Mouse (Mus musculus) embryonic facial prominence, embryonic 14.5 days (tissue): ENCODE measurements around the gene Ltc4s. TPM values are rescaled to one million over a fixed set of nuclear protein-coding genes. Genes with fewer than 3 reads are reported as not detected.
A peak's percentile ranks its signal among the peaks of the same experiment; 100 is the strongest.

ENCODE experiments used
- ATAC-seq: fragments of 200-750 bp; cut with Nextera tagmentation; 2 replicates; pipeline ENCODE4 v1.8.0; 2017; ENCODE audit warnings: low read depth, moderate number of reproducible peaks, moderate TSS enrichment
- DNase-seq: peaks from one replicate; pipeline ENCODE4 v3.0.0-alpha.2; 2015; ENCODE audit warnings: low spot score
- H3K27ac ChIP-seq: fragments of 300-500 bp; sonication (generic); replicated peaks from 2 replicates; pipeline ENCODE4 v1.5.1; 2014; ENCODE audit warnings: low read depth, mild to moderate bottlenecking, low read length, moderate library complexity
- H3K27me3 ChIP-seq: fragments of 300-500 bp; sonication (generic); replicated peaks from 2 replicates; pipeline ENCODE4 v1.6.1; 2014; ENCODE audit warnings: low read length; ENCODE audit not compliant: control insufficient read depth, insufficient read depth
- H3K36me3 ChIP-seq: fragments of 300-500 bp; sonication (generic); 2 replicates; pipeline ENCODE4 v1.6.1; 2014; ENCODE audit warnings: low read length, mixed read lengths; ENCODE audit not compliant: control insufficient read depth, insufficient read depth
- H3K4me1 ChIP-seq: fragments of 300-500 bp; sonication (generic); 2 replicates; pipeline ENCODE4 v1.6.1; 2014; ENCODE audit warnings: antibody characterized with exemption, low read length; ENCODE audit not compliant: control insufficient read depth, insufficient read depth
- H3K4me2 ChIP-seq: fragments of 300-500 bp; sonication (generic); 2 replicates; pipeline ENCODE4 v1.6.1; 2014; ENCODE audit warnings: low read depth, mild to moderate bottlenecking, low read length, moderate library complexity, mixed read lengths
- H3K4me3 ChIP-seq: fragments of 300-500 bp; sonication (generic); 2 replicates; pipeline ENCODE4 v1.5.1; 2014; ENCODE audit warnings: low read depth, mild to moderate bottlenecking, low read length
- H3K9ac ChIP-seq: fragments of 300-500 bp; sonication (generic); 2 replicates; pipeline ENCODE4 v1.6.1; 2014; ENCODE audit warnings: low read depth, mild to moderate bottlenecking, low read length, moderate library complexity, mixed read lengths
- H3K9me3 ChIP-seq: fragments of 300-500 bp; sonication (generic); 2 replicates; pipeline ENCODE4 v1.6.1; 2016; ENCODE audit warnings: low read length; ENCODE audit not compliant: control insufficient read depth
- WGBS: fragments of 180-500 bp; shearing (Covaris S2); extraction: QIAGEN DNeasy Blood & Tissue Kit; methylation state at CpG from one replicate; pipeline ENCODE4 v1.1.7; 2014; 5-methylcytosine and 5-hydroxymethylcytosine counted together
- polyA plus RNA-seq: library from polyadenylated mRNA; unstranded; fragments of >200 nt; fragmentation: Nextera tagmentation; extraction: Ambion mirVana; gene quantifications from 2 replicates; pipeline ENCODE4 v1.2.1, GENCODE M21; 2014

Ltc4s gene
- polyA plus RNA-seq, 1 experiment from 2014 or later, result 5.2 TPM

- H3K4me1 ChIP-seq, result peaks cover 7% of the 10 kb centered on the region
- H3K27me3 ChIP-seq, result peaks cover 21% of the 10 kb centered on the region
- WGBS, result 81% methylated on average over 7 of the region's 7 CpGs
- no peak overlapping the region for H3K27ac ChIP-seq
- no peaks in the 10 kb centered on the region for H3K36me3 ChIP-seq
- H3K9ac ChIP-seq, result no peak overlapping the region
- no peak for DNase-seq
- ATAC-seq, result no peak
- no peaks in the 10 kb centered on the region for H3K9me3 ChIP-seq
- no peak overlapping the region for H3K4me3 ChIP-seq
- no peak overlapping the region for H3K4me2 ChIP-seq
Observed at GRCm38 (mm10) chr11:50240235-50240911, 2.0 kb upstream of the Ltc4s start.

GRCm38 (mm10) chr11:50238821-50239791 lies 690 bp upstream of the Ltc4s start:
- Histone ChIP-seq H3K27me3 (peaks cover 21% of the 10 kb centered on the region), H3K9ac (no peak overlapping the region), H3K27ac (no peak overlapping the region), H3K4me3 (no peak overlapping the region), H3K36me3 (peaks cover 10% of the 10 kb centered on the region), H3K4me1 (peaks cover 7% of the 10 kb centered on the region), H3K4me2 (no peak overlapping the region), H3K9me3 (no peaks in the 10 kb centered on the region)
- WGBS, result 93% methylated on average over 9 of the region's 9 CpGs
- ATAC-seq, result no peak
- DNase-seq, result no peak

GRCm38 (mm10) chr11:50236937-50237835 lies 1.2 kb downstream of the Ltc4s start:
- Histone ChIP-seq H3K4me2 (peak overlapping the region; percentile 98), H3K27ac (no peak overlapping the region), H3K4me3 (peak overlapping the region; percentile 64), H3K9ac (peak overlapping the region; percentile 69), H3K27me3 (peaks cover 21% of the 10 kb centered on the region), H3K4me1 (peaks cover 7% of the 10 kb centered on the region), H3K36me3 (peaks cover 30% of the 10 kb centered on the region), H3K9me3 (no peaks in the 10 kb centered on the region)
- WGBS, result 1% methylated on average over 35 of the region's 66 CpGs
- DNase-seq (no peak), ATAC-seq (peak; percentile 38; the same call in 1 of the 2 replicates)

GRCm38 (mm10) chr11:50236540-50236936 lies 1.9 kb downstream of the Ltc4s start:
- Histone ChIP-seq H3K36me3 (peaks cover 36% of the 10 kb centered on the region), H3K27me3 (peaks cover 21% of the 10 kb centered on the region), H3K9ac (peak overlapping the region; percentile 69), H3K4me2 (peak overlapping the region; percentile 98), H3K27ac (no peak overlapping the region), H3K4me1 (peaks cover 7% of the 10 kb centered on the region), H3K4me3 (peak overlapping the region; percentile 64), H3K9me3 (no peaks in the 10 kb centered on the region)
- 5% methylated on average over 16 of the region's 27 CpGs for WGBS
- ATAC-seq (peak; percentile 92), DNase-seq (peak; percentile 94)

- no peak for ATAC-seq
- no peak overlapping the region for H3K4me3 ChIP-seq
- peaks cover 42% of the 10 kb centered on the region for H3K36me3 ChIP-seq
- H3K9ac ChIP-seq, result no peak overlapping the region
- no peaks in the 10 kb centered on the region for H3K9me3 ChIP-seq
- 95% methylated on average over 21 of the region's 25 CpGs for WGBS
- H3K27me3 ChIP-seq, result peaks cover 21% of the 10 kb centered on the region
- DNase-seq, result no peak
- H3K27ac ChIP-seq, result no peak overlapping the region
- no peak overlapping the region for H3K4me2 ChIP-seq
- peaks cover 11% of the 10 kb centered on the region for H3K4me1 ChIP-seq
Observed at GRCm38 (mm10) chr11:50234606-50235005, 3.8 kb downstream of the Ltc4s start.

- Histone ChIP-seq H3K27me3 (peaks cover 21% of the 10 kb centered on the region), H3K27ac (no peak overlapping the region), H3K9me3 (no peaks in the 10 kb centered on the region), H3K4me2 (no peak overlapping the region), H3K4me3 (no peak overlapping the region), H3K9ac (no peak overlapping the region), H3K4me1 (peaks cover 11% of the 10 kb centered on the region), H3K36me3 (peaks cover 42% of the 10 kb centered on the region)
- ATAC-seq (no peak), DNase-seq (no peak)
- WGBS, result 85% methylated on average over 11 of the region's 11 CpGs
Observed at GRCm38 (mm10) chr11:50233993-50234392, 4.4 kb downstream of the Ltc4s start.

GRCm38 (mm10) chr11:50233022-50233421 lies 5.4 kb downstream of the Ltc4s start:
- Histone ChIP-seq H3K36me3 (peaks cover 42% of the 10 kb centered on the region), H3K9me3 (no peaks in the 10 kb centered on the region), H3K27me3 (peaks cover 12% of the 10 kb centered on the region), H3K4me3 (no peak overlapping the region), H3K27ac (no peak overlapping the region), H3K4me1 (peaks cover 17% of the 10 kb centered on the region), H3K4me2 (no peak overlapping the region), H3K9ac (no peak overlapping the region)
- no peak for ATAC-seq
- no peak for DNase-seq
- WGBS, result 96% methylated on average over 13 of the region's 13 CpGs

GRCm38 (mm10) chr11:50231411-50231810 lies 7.0 kb downstream of the Ltc4s start:
- no peak for ATAC-seq
- H3K4me3 ChIP-seq, result peak overlapping the region; percentile 26; the same call in 1 of the 2 replicates
- H3K4me2 ChIP-seq, result peak overlapping the region; percentile 50
- H3K9ac ChIP-seq, result no peak overlapping the region
- H3K9me3 ChIP-seq, result no peaks in the 10 kb centered on the region
- peak; percentile 83 for DNase-seq
- whole genome bisulfite sequencing, result 25% methylated on average over 7 of the region's 8 CpGs
- peaks cover 25% of the 10 kb centered on the region for H3K4me1 ChIP-seq
- no peak overlapping the region for H3K27ac ChIP-seq
- no peaks in the 10 kb centered on the region; the same call in 1 of the 2 replicates for H3K27me3 ChIP-seq
- H3K36me3 ChIP-seq, result peaks cover 42% of the 10 kb centered on the region
